Mouse (Mus musculus) heart, postnatal 25 days (tissue): ENCODE results near the gene Ucp3. TPM values are rescaled to one million over a fixed set of nuclear protein-coding genes. Genes with fewer than 3 reads are reported as not detected.

Experiments
- DNase-seq: peaks from one replicate; pipeline ENCODE4 v3.0.0; 2022; ENCODE audit warnings: low spot score
- intact Hi-C: fragments of 180-260 bp; cut with DNase I; formaldehyde crosslinking; loops from one replicate; pipeline ENCODE4 v1.15.1; 2025
- total RNA-seq, 2 experiments: library from RNA; stranded (reverse); gene quantifications; 2 replicates each; pipeline ENCODE4 v1.2.3; 2021

Ucp3 gene
- total RNA-seq, 2 experiments from 2014 or later: 40.6 to 49.9 TPM

GRCm38 (mm10) chr7:100533503-100533902 is 60.7 kb downstream of the Ucp3 start:
- intact Hi-C loops: no loop called here

GRCm38 (mm10) chr7:100534216-100534615 is 61.4 kb downstream of the Ucp3 start:
- no peak for DNase-seq
- intact Hi-C loops: no loop called here

More at GRCm38 (mm10) chr7:100533503-100533902, 60.7 kb downstream of the Ucp3 start:
- DNase-seq: no peak

GRCm38 (mm10) chr7:100535831-100536230 is 63.0 kb downstream of the Ucp3 start:
- DNase-seq: no peak
- intact Hi-C loops: loop anchor here (5.0 kb wide), 1 partner anchor 46 kb away; no protein-coding TSS in a partner anchor

Other genes starting within 250 kb of the Ucp3 start
- 1 to 10 TPM; 5.6 to 7.7 TPM for gene Pgm2l1, start 245.6 kb upstream of the Ucp3 start, total RNA-seq
- gene P4ha3, start 187.5 kb upstream of the Ucp3 start, total RNA-seq: under 1 TPM; 0.45 to 0.73 TPM
- 1 to 10 TPM; 8.0 to 9.9 TPM for gene C2cd3, start 100.8 kb upstream of the Ucp3 start, total RNA-seq
- gene Ppme1, start 100.7 kb upstream of the Ucp3 start, total RNA-seq: 10 to 100 TPM; 38.3 to 43.4 TPM
- 100 to 1,000 TPM; 426 to 460 TPM for gene Ucp2, start 20.3 kb downstream of the Ucp3 start, total RNA-seq
- not detected for gene Dnajb13, start 42.0 kb downstream of the Ucp3 start, total RNA-seq
- gene Coa4, start 64.1 kb downstream of the Ucp3 start, total RNA-seq: 10 to 100 TPM; 14.1 to 16.3 TPM
- gene Rab6a, start 134.4 kb downstream of the Ucp3 start, total RNA-seq: 10 to 100 TPM; 61.3 to 68.2 TPM
- 10 to 100 TPM; 67.1 to 79.0 TPM for gene Mrpl48, start 135.3 kb downstream of the Ucp3 start, total RNA-seq
- gene Plekhb1, start 189.4 kb downstream of the Ucp3 start, total RNA-seq: 1 to 10 TPM; 2.7 to 4.0 TPM
- 10 to 100 TPM; 39.2 to 44.9 TPM for gene Fam168a, start 233.6 kb downstream of the Ucp3 start, total RNA-seq